Mouse (Mus musculus) spleen, adult 10 weeks (tissue): ENCODE data around the gene 2410137M14Rik. TPM values are rescaled to one million over a fixed set of nuclear protein-coding genes. Genes with fewer than 3 reads are reported as not detected.

Experiments
- polyA plus RNA-seq: library from polyadenylated mRNA; stranded (reverse); fragments of 350-450 nt; fragmentation: Illumina TruSeq; extraction: RNeasy Lipid Tissue Mini Kit (QIAGEN cat#74804); gene quantifications from one replicate; pipeline ENCODE4 v1.2.3, GENCODE M21; 2015; ENCODE audit warnings: low replicate concordance; ENCODE audit not compliant: insufficient read depth

Gene 2410137M14Rik
- not detected for polyA plus RNA-seq

GRCm38 (mm10) chr17:36981221-36981813 lies at the start of gene 2410137M14Rik:
Gene 2410137M14Rik (minus strand): TSS chr17:36981237.

GRCm38 (mm10) chr17:37022628-37023576 lies 41.9 kb upstream of the 2410137M14Rik start, which contains the start of gene Mog:
Gene Mog (minus strand): TSS chr17:37023398.

GRCm38 (mm10) chr17:37000863-37001262 lies 19.8 kb upstream of the 2410137M14Rik start, which contains the start of gene Zfp57:
Gene Zfp57 (plus strand): TSS chr17:37001163.

GRCm38 (mm10) chr17:36989437-36989836 lies 8.4 kb upstream of the 2410137M14Rik start, which contains the start of gene H2-M5:
Gene H2-M5 (minus strand): TSS chr17:36989537.

GRCm38 (mm10) chr17:36957999-36958743 lies 22.9 kb downstream of the 2410137M14Rik start, which contains the start of the genes Znrd1 and Znrd1as:
Gene Znrd1 (minus strand): TSS chr17:36958559.
Gene Znrd1as (plus strand): TSS chr17:36958592.

DNA sequence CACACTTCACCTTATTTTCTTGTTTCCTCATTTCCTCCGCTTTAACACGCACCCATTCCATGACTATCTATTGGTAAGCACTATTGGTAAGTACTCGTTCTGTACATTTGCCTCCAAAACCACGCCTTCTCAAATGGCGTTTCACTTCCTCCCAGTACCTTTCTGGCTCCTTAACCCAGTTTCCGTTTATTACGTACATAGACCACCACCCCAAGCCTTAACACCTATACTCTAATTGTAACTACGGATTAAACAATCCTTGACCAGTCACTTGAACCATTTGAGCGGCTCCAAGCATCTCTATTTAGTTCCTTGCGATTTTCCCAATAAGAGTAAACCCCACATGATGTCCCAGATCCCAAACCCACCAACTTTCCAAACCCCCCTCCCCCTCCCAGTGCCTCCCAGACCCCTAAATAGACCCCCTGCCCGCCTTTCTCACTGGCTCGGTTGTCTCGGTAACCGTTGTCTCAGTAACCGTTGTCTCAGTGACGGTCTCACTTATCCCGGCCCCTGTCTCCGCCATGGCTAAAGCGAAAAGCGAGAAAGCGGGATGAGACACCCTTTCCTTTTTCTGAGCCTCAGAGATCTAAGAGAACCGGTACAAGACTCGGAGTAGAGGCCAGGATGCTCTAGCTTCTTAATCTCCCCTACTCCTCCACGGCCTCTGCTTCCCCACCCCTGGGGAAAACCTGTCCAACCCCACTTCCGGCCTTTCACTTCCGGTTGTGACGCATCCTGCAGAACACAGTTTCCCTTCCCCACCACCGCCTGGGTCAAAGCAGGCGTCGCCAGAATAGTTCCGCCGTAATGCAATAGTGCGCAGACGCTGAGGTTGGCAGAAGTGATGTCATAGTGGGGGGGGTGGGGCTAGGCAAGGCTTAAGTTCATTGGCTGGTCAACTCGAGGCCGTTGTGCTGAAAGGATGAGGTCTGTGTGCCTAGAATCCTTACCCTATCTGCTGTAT lies 29.8 kb downstream of the 2410137M14Rik start, which contains the start of gene Ppp1r11:
Ppp1r11 (minus strand) TSS at position 761 of the 967 bp plus-strand sequence.

DNA sequence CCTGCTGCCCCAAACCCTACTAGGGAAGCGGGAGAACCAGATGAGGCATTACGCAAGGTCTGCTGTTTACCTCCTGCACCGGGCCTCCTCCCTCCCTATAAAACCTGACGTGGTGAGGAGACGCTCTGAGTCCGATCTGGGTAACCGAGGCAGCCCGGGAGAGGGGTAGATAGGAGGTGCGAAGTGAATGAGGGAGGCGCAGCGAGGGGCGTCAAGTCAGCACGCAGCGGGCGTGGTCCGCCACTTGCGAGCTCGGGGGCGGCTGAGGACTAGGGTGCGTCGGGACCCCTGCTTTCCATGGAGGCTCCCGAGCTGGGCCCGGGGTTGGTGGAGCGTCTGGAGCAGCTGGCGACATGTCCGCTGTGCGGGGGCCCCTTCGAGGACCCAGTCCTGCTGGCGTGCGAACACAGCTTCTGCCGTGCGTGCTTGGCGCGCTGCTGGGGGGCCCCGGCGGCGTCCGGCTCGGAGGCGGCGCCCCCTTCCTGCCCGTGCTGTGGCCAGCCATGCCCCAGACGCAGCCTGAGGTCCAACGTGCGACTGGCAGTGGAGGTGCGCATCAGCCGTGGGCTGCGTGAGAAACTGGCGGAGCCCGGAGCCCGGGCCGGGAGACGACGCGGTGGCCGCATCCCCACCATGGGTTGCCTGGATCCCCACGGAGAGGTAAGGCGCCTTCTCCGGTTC lies 38.1 kb downstream of the 2410137M14Rik start, which contains the start of gene Rnf39:
Rnf39 (plus strand) TSS at position 128 of the 681 bp plus-strand sequence.

Other genes starting within 250 kb of the 2410137M14Rik start
- not detected for gene H2-M10.5, start 208.3 kb downstream of the 2410137M14Rik start, polyA plus RNA-seq
- not detected for gene H2-M10.6, start 169.1 kb downstream of the 2410137M14Rik start, polyA plus RNA-seq
- gene Trim26, start 144.1 kb downstream of the 2410137M14Rik start, polyA plus RNA-seq = 152 TPM
- gene Trim15, start 114.0 kb downstream of the 2410137M14Rik start, polyA plus RNA-seq = not detected
- 35.2 TPM for gene Trim10, start 111.7 kb downstream of the 2410137M14Rik start, polyA plus RNA-seq
- 0.21 TPM for gene Trim40, start 91.1 kb downstream of the 2410137M14Rik start, polyA plus RNA-seq
- not detected for gene Trim31, start 83.1 kb downstream of the 2410137M14Rik start, polyA plus RNA-seq
- 0.47 TPM for gene Rnf39, start 38.3 kb downstream of the 2410137M14Rik start, polyA plus RNA-seq
- 80.6 TPM for gene Ppp1r11, start 29.5 kb downstream of the 2410137M14Rik start, polyA plus RNA-seq
- 71.5 TPM for gene Znrd1, start 22.7 kb downstream of the 2410137M14Rik start, polyA plus RNA-seq
- 12.9 TPM for gene Znrd1as, start 22.6 kb downstream of the 2410137M14Rik start, polyA plus RNA-seq
- gene H2-M5, start 8.3 kb upstream of the 2410137M14Rik start, polyA plus RNA-seq = 0.87 TPM
- gene Zfp57, start 19.9 kb upstream of the 2410137M14Rik start, polyA plus RNA-seq = 3.0 TPM
- not detected for gene Mog, start 42.2 kb upstream of the 2410137M14Rik start, polyA plus RNA-seq
- gene Gabbr1, start 64.7 kb upstream of the 2410137M14Rik start, polyA plus RNA-seq = 60.3 TPM
- gene Olfr90, start 107.3 kb upstream of the 2410137M14Rik start, polyA plus RNA-seq = not detected
- not detected for gene Olfr91, start 117.0 kb upstream of the 2410137M14Rik start, polyA plus RNA-seq
- not detected for gene Olfr92, start 138.9 kb upstream of the 2410137M14Rik start, polyA plus RNA-seq
- not detected for gene Olfr93, start 180.3 kb upstream of the 2410137M14Rik start, polyA plus RNA-seq
- 32.4 TPM for gene Ubd, start 212.7 kb upstream of the 2410137M14Rik start, polyA plus RNA-seq
- gene Olfr94, start 219.8 kb upstream of the 2410137M14Rik start, polyA plus RNA-seq = not detected
- gene Olfr95, start 231.9 kb upstream of the 2410137M14Rik start, polyA plus RNA-seq = not detected
- not detected for gene Olfr96, start 238.9 kb upstream of the 2410137M14Rik start, polyA plus RNA-seq